Mouse (Mus musculus): ENCODE data around the gene St8sia4.
"Not testable (repeated sequence)": the region's sequence is repeated elsewhere in the genome, so short reads cannot be mapped to it uniquely, and the experiment has no call there.

St8sia4 gene

DNA sequence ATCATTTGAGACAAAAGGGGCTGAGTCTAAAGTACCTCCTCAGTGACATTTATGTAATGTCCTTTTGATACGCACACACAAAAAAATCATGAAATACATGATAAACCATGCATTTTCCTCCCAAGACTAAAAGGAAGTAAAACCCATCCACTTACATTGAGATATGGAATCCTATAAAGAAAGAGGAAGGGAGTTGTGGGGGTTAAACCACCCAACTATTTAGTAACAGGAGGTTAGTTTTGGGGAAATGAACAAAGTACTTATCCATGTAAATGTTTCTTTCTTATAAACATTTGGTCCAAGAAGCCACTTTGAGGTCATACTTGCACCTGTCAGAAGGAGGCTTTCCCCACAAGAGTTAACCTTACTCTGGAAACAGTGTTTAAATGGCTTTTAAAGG, 69.3 kb downstream of the St8sia4 start:
- DNase-seq (ENCODE audit: extremely low read depth, low read depth, low spot score): no peak

DNA sequence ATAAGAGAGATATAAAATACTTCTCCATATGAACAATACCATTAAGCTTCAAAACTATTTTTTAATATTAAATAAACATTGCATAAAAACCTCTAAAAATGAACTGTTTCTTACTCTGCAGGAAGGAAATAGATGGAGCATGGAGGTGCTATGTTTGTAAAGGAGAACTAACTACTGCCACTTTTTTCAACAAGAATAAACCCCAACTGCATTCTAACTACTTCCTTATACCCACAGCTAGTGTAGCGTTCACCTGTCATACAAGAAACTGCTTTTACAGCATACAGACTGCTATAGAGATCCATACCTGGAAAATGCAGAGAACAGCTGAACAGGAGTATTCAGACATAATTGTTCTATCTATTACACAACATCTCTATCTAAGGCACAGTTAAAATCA, 70.5 kb downstream of the St8sia4 start:
- DNase-seq (ENCODE audit: extremely low read depth, low read depth, low spot score): no peak

DNA sequence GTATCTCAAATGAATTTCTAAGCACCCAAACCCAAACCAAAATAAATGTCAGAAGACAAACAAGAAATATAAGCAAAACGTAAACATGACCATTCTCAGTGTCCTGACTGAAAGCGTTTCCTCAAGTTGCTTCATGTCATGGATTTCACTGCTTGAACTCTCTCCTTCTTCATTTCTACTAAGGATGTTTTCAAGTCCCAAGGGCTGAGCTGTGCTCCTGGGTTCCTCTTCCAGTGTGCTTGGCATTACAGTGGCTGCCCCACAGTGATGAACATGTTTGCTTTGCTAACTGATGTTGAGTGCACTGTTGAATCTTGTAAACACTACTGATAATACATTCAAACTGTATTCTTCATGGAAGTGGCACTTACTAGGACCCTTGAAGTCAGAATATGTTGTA, 76.3 kb downstream of the St8sia4 start:
- DNase-seq (ENCODE audit: extremely low read depth, low read depth, low spot score): no peak

DNA sequence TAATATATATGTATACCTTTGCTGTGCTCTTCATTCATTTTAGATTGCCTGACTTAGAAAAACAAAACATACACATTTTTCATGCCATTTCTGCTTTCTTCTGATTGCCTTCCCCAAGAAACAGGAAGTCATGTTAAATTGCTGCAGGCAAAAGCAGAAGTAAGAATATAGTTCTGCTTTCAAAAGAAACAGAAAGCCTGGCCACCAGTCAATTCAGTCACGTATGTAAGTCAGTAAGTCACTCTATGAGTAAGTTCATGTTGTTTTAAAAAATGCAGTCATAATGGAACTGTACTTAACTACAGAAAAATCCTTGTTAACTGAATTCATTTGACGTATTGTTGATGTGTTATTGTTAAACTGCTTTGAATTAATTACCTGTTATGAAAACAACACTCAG, 77.3 kb downstream of the St8sia4 start:
- no peak for DNase-seq (ENCODE audit: extremely low read depth, low read depth, low spot score)

DNA sequence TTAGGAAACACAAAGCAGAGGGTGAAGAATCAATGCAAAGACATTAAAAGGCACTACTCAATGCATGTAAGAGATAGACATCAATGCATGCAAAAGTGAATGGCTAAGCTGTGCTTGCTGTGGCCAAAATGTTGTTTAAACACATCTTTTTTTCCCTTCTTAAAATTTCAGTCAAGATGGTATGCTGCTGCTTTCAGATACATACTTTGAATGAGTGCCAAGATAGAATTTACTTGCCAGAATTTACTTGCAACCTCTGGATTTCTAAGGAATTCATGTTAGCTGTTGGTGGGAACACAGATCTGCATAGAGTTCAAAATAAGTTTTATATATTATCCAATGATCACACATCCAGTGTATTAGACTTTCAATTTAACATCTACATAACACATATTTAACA, 77.9 kb downstream of the St8sia4 start:
- DNase-seq (ENCODE audit: extremely low read depth, low read depth, low spot score): no peak

DNA sequence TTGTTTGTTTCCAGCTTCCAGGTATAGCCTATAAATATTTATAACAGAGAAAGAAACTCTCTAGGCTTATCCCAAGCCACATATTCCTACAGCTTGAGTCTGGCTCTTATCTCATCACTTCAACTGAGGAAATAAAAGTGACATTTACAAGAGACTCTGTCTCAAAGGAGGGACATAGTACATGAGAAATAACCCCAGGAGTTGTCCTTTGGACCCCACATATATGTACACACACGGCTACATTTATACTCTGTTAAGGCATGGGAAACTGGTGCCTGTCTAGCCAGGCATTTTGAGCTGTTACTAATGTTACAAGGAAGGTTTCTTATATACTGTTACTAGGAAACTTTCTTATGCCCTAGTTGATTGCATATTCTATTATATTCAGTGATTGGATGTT, 84.1 kb downstream of the St8sia4 start:
- DNase-seq (ENCODE audit: extremely low read depth, low read depth, low spot score): no peak

DNA sequence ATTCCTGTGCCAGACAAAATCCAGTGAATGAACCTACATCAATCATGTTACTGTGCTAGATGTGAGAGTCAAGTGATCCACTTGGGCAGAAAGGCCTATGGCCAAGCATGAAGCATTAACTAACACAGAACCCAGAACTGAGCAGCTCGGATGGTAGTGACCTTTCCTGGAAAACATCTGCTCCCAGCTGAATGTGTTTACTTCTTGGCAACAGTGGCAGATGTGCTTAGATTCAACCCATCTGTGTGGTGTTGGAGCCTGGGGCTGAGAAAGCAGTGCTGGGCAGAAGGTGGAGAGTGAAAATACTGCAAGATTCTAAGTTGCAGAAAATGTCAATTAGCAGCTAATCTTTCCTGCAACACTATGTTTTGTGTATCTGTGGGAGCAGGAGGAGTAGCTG, 85.1 kb downstream of the St8sia4 start:
- DNase-seq (ENCODE audit: extremely low read depth, low read depth, low spot score): no peak

DNA sequence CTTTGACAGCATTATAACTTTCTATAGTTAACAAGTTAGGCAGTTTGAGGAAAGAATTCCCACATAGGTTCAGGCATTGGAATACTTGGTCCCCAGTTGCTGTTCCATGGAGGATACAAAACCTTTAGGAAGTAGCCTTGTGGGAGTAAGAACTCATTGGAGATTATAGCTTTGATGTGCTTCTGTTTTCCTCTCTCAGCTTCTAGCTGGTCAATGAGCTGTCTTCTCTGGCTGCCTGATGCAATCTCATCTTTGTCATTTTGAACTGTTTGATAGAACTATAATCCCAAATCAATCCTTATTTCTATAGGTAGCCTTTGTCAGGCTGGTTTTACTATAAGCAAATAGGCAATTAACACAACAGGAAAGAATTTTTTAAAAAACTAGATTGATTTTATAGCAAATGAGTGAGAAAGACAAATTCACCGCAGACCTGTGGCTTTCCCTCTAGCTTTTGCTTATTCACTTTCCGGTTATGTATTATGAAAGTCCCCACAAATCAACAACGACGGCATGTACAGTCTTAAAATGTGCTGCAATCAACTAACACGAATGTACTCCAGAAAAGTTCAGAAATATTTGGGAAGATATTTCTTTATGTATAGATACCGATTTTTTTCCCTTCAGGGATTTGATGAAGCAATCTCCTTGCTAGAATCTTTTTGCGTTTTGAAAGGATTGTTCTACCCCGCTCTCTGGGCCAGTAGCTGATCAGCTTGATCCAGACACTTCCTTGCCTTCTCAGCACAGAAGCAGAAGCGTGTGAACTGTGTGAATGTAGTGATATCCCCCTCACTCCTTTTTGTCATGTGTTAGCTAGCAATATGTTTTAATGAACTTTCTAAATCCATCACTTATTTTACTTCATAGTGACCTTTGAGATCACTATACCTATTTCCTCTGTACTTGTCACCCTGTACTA, 94.5 kb downstream of the St8sia4 start:
- DNase-seq (ENCODE audit: extremely low read depth, low read depth, low spot score): no peak

DNA sequence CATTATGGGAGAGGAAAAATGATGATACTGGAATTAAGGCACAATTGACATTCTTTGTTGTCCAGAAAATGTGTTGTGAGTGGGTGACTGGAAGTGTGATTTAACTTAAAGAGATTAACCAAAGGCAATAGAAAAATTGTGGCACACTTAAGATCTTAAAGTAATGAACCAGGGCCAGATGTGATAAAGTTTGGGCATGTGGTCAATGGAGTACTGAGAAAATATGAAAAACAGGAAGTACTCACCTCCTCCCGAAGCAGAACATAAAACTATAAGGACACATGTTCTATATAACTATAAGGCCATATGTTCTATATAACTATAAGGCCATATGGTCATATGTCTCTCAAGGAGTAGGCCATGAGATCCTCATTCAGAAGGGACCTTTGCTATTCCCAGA, 96.3 kb downstream of the St8sia4 start:
- DNase-seq (ENCODE audit: extremely low read depth, low read depth, low spot score): no peak

DNA sequence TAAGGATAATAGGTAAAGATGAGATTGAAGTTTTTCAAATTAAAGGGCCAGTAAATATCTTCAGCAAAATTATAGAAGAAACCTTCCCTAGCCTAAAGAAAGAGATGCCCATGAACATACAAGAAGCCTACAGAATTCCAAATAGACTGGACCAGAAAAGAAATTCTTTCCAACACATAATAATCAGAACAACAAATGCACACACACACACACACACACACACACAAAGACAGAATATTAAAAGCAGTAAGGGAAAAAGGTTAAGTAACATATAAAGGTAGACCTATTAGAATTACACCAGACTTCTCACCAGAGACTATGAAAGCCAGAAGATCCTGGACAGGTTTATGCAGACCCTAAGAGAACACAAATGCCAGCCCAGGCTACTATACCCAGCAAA, 112.8 kb downstream of the St8sia4 start:
- DNase-seq (ENCODE audit: extremely low read depth, low read depth, low spot score): not testable (repeated sequence)

DNA sequence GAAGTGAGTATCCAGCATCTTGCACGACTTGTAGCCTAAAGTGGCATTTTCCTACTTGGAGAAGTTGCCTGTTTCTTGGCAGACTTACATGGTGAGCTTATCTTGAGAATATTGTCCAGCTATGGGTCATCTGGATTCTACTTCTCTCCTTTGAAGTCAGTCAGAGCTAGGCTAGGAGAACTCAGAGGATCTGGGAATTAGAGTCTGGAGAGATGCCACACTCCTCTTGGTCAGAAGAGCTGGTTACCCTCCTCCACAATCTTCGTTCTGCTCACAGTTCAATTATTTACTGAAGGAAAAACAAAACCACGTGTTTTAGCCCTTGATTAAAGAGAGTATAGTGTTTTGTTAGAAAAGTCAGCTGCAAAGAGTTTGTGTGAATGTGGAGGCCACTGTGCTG, 125.9 kb downstream of the St8sia4 start:
- DNase-seq (ENCODE audit: extremely low read depth, low read depth, low spot score): no peak

Measured in fat pad, adult 2 months (tissue).